Mouse (Mus musculus): ENCODE measurements around the gene Lrr1. TPM values are rescaled to one million over a fixed set of nuclear protein-coding genes. Genes with fewer than 3 reads are reported as not detected.

Lrr1 gene
- total and polyA plus RNA-seq, 3 experiments, result 14.1 to 23.1 TPM; not detected in 1

Other genes starting within 250 kb of the Lrr1 start
- gene Rps29, start 9.6 kb upstream of the Lrr1 start, total RNA-seq (2012; rRNA removed), result 4,641 and 5,133 TPM in 2 replicates
- 1,000 to 10,000 TPM in 1 of 2 experiments, 100 to 1,000 TPM in 1; 450 to 1,410 TPM for gene Rps29, start 9.6 kb upstream of the Lrr1 start, polyA plus RNA-seq (2012; ENCODE audit: insufficient read depth in 1 of 2, insufficient read length in 2 of 2, low read depth in 1 of 2, low replicate concordance in 2 of 2, missing spikeins in 1 of 2)
- 1,318 and 1,322 TPM in 2 replicates for gene Rpl36al, start 15.3 kb downstream of the Lrr1 start, total RNA-seq (2012; rRNA removed)
- gene Rpl36al, start 15.3 kb downstream of the Lrr1 start, polyA plus RNA-seq (2012; ENCODE audit: insufficient read depth in 1 of 2, insufficient read length in 2 of 2, low read depth in 1 of 2, low replicate concordance in 2 of 2, missing spikeins in 1 of 2), result 100 to 1,000 TPM in 1 of 2 experiments, not detected in 1; 696 TPM
- 43.3 and 65.3 TPM in 2 replicates for gene Mgat2, start 15.3 kb downstream of the Lrr1 start, total RNA-seq (2012; rRNA removed)
- gene Mgat2, start 15.3 kb downstream of the Lrr1 start, polyA plus RNA-seq (2012; ENCODE audit: insufficient read depth in 1 of 2, insufficient read length in 2 of 2, low read depth in 1 of 2, low replicate concordance in 2 of 2, missing spikeins in 1 of 2), result 10 to 100 TPM in 1 of 2 experiments, not detected in 1; 40.9 TPM
- gene Gm49383, start 28.3 kb downstream of the Lrr1 start, total RNA-seq (2012; rRNA removed), result 25.2 and 27.5 TPM in 2 replicates
- gene Gm49383, start 28.3 kb downstream of the Lrr1 start, polyA plus RNA-seq (2012; ENCODE audit: insufficient read depth in 1 of 2, insufficient read length in 2 of 2, low read depth in 1 of 2, low replicate concordance in 2 of 2, missing spikeins in 1 of 2), result 10 to 100 TPM in 1 of 2 experiments, not detected in 1; 28.8 TPM
- gene Dnaaf2, start 29.6 kb downstream of the Lrr1 start, total RNA-seq (2012; rRNA removed), result 7.6 and 10.1 TPM in 2 replicates
- 1 to 10 TPM in 1 of 2 experiments, not detected in 1; 5.5 TPM for gene Dnaaf2, start 29.6 kb downstream of the Lrr1 start, polyA plus RNA-seq (2012; ENCODE audit: insufficient read depth in 1 of 2, insufficient read length in 2 of 2, low read depth in 1 of 2, low replicate concordance in 2 of 2, missing spikeins in 1 of 2)
- 24.1 and 26.2 TPM in 2 replicates for gene Gm49384, start 35.5 kb downstream of the Lrr1 start, total RNA-seq (2012; rRNA removed)
- 10 to 100 TPM in 1 of 2 experiments, not detected in 1; 28.5 TPM for gene Gm49384, start 35.5 kb downstream of the Lrr1 start, polyA plus RNA-seq (2012; ENCODE audit: insufficient read depth in 1 of 2, insufficient read length in 2 of 2, low read depth in 1 of 2, low replicate concordance in 2 of 2, missing spikeins in 1 of 2)
- gene Pole2, start 59.4 kb downstream of the Lrr1 start, total RNA-seq (2012; rRNA removed), result 14.1 and 14.4 TPM in 2 replicates
- 10 to 100 TPM; 18.0 to 89.5 TPM for gene Pole2, start 59.4 kb downstream of the Lrr1 start, polyA plus RNA-seq (2012; ENCODE audit: insufficient read depth in 1 of 2, insufficient read length in 2 of 2, low read depth in 1 of 2, low replicate concordance in 2 of 2, missing spikeins in 1 of 2)
- gene Klhdc1, start 72.4 kb downstream of the Lrr1 start, total RNA-seq (2012; rRNA removed), result 0.23 and 0.26 TPM in 2 replicates
- gene Klhdc1, start 72.4 kb downstream of the Lrr1 start, polyA plus RNA-seq (2012; ENCODE audit: insufficient read depth in 1 of 2, insufficient read length in 2 of 2, low read depth in 1 of 2, low replicate concordance in 2 of 2, missing spikeins in 1 of 2), result 1 to 10 TPM in 1 of 2 experiments, not detected in 1; 1.1 TPM
- gene Klhdc2, start 127.9 kb downstream of the Lrr1 start, total RNA-seq (2012; rRNA removed), result 50.2 and 51.7 TPM in 2 replicates
- 100 to 1,000 TPM in 1 of 2 experiments, 10 to 100 TPM in 1; 48.5 to 154 TPM for gene Klhdc2, start 127.9 kb downstream of the Lrr1 start, polyA plus RNA-seq (2012; ENCODE audit: insufficient read depth in 1 of 2, insufficient read length in 2 of 2, low read depth in 1 of 2, low replicate concordance in 2 of 2, missing spikeins in 1 of 2)
- 32.1 and 33.4 TPM in 2 replicates for gene Nemf, start 188.4 kb downstream of the Lrr1 start, total RNA-seq (2012; rRNA removed)
- 10 to 100 TPM in 1 of 2 experiments, not detected in 1; 30.2 TPM for gene Nemf, start 188.4 kb downstream of the Lrr1 start, polyA plus RNA-seq (2012; ENCODE audit: insufficient read depth in 1 of 2, insufficient read length in 2 of 2, low read depth in 1 of 2, low replicate concordance in 2 of 2, missing spikeins in 1 of 2)
- 132 and 140 TPM in 2 replicates for gene Arf6, start 203.3 kb downstream of the Lrr1 start, total RNA-seq (2012; rRNA removed)
- gene Arf6, start 203.3 kb downstream of the Lrr1 start, polyA plus RNA-seq (2012; ENCODE audit: insufficient read depth in 1 of 2, insufficient read length in 2 of 2, low read depth in 1 of 2, low replicate concordance in 2 of 2, missing spikeins in 1 of 2), result 100 to 1,000 TPM; 181 to 192 TPM
- 0.69 and 1.7 TPM in 2 replicates for gene Gm9887, start 203.6 kb downstream of the Lrr1 start, total RNA-seq (2012; rRNA removed)
- 1 to 10 TPM in 1 of 2 experiments, not detected in 1; 4.9 TPM for gene Gm9887, start 203.6 kb downstream of the Lrr1 start, polyA plus RNA-seq (2012; ENCODE audit: insufficient read depth in 1 of 2, insufficient read length in 2 of 2, low read depth in 1 of 2, low replicate concordance in 2 of 2, missing spikeins in 1 of 2)